Mouse (Mus musculus) small intestine, adult 2 months (tissue): ENCODE measurements around the gene Nap1l4.

Source experiments
- CTCF ChIP-seq: fragments of 200-500 bp; IDR thresholded peaks from 2 replicates; pipeline ENCODE4 v1.5.1; 2012; ENCODE audit warnings: low read depth, mild to moderate bottlenecking, control low read depth, inconsistent platforms, low read length, moderate library complexity, mixed read lengths; ENCODE audit not compliant: insufficient replicate concordance, insufficient read length; ENCODE audit errors: extremely low read depth
- POLR2A ChIP-seq: fragments of 200-500 bp; IDR thresholded peaks from 2 replicates; pipeline ENCODE4 v1.6.1; 2012; ENCODE audit warnings: low read depth, mild to moderate bottlenecking, control low read depth, inconsistent platforms, low read length, moderate library complexity

GRCm38 (mm10) chr7:143514416-143514768, 34.5 kb downstream of the Nap1l4 start:
- TF ChIP-seq POLR2A = no peak
- no peak for TF ChIP-seq CTCF
